Mouse (Mus musculus) left cerebral cortex, adult 9 months (tissue): ENCODE measurements around the gene Akap5.

Experiments used
- DNase-seq, 2 experiments: peaks; one replicate each; pipeline ENCODE4 v3.0.0; 2022; ENCODE audit warnings: low spot score in 2 of 2

Gene Akap5

DNA sequence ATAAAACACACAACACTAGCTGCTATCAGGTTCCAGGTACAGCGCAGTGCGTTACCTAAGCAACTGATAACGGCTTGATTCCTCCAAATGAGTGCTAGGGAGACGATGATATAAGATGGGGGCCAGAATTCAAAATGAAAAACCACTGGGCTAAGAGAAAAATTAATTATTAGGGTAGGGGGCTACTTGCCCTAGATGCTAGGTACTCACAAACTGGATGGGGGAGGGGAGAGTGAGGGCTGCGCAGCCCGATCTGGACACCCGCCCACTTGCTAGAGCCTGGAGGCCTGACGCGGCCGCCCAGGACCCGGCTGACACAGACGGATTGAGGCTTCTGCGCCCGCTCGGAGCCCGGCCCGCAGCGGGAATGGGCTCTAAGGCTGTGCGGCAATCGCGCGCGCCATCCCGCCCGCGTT lies 44.1 kb downstream of the Akap5 start:
- no peak for DNase-seq

DNA sequence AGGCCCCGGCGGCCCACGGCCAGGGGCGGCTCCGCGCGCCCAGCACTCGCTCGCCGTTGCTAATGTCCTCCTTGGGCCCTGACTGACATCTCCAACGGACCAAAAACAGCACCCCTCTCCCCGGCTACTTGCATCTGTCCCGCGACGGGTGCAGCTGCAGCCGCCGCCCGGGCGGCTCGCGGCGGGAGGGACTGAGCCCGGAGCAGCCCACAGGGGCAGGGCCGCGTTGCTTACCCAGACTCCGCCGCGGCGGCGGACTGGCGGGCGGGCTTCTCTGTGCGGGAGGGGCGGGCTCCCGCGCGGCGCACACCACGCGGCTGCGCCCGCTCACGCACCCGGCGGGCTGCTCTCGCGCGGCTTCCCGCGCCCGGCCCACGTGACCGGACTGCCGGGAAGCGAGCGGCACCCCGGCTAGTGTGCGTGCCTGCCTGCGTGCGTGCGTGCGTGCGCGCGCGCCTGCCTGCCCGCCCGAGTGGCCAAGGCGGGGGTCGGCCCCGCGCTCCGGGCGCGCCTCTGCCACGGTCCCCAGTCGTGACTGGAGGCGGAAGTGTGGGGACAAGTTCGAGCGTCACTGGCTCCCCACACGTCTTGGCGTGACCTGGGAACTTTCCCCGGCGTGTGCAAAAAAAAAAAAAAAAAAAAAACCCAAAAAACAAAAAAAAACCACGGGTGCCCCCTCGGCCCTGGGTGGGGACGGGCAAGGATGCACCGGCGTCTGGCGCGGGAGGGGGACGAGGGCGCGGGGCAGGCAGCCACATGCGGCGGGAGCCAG lies 44.7 kb downstream of the Akap5 start, which contains the start of gene Zbtb25:
Gene Zbtb25, minus strand, starts transcription at position 397 of the 772 bp plus-strand sequence.
- DNase-seq, result peak; percentile 85 to 87

DNA sequence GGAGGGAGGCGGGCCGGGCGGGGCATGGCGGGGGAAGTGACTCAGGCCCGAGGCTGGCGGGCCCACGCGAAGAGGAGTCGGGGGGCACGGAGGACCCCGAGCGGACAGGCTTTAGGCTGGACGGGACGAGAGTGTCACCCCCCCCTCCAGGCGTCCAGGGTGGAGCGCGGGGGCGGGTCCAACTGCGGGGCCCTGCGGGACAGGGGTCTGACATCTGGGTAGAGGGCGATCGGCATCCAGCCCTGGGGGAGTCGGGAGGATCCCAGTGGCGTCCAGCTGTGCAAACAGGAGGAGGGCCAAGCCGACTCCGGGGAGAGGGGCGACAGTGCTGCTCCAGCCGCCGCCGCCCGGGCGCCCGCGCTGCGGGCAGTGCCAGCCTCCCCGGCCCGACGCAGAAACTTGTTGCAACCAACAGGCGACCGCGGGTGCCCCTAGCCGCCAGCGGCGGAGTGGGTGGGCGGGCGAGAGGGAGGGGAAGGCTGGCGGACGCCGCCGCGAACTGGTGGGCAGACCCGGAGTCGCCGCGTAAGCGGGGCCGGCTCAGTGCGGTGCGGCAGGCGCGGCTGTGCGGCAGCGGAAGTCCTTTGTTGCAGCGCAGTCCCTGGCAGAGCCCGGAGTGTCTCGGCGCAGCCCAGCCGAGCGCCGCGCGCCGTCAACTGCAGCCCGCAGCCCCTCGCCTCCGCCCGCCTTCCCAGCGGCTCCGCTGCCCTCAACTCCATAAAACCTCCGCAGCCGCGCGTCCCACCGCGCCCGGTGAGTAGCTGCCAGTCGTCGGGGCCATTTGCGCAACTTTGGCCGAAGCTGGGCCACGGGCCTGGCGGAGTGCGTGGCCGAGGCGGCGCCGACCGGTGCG lies 45.5 kb downstream of the Akap5 start, which contains the start of gene Zbtb1:
Gene Zbtb1, plus strand, starts transcription at position 289 of the 853 bp plus-strand sequence.
- peak in 1 of 2 experiments; percentile 82 for DNase-seq

DNA sequence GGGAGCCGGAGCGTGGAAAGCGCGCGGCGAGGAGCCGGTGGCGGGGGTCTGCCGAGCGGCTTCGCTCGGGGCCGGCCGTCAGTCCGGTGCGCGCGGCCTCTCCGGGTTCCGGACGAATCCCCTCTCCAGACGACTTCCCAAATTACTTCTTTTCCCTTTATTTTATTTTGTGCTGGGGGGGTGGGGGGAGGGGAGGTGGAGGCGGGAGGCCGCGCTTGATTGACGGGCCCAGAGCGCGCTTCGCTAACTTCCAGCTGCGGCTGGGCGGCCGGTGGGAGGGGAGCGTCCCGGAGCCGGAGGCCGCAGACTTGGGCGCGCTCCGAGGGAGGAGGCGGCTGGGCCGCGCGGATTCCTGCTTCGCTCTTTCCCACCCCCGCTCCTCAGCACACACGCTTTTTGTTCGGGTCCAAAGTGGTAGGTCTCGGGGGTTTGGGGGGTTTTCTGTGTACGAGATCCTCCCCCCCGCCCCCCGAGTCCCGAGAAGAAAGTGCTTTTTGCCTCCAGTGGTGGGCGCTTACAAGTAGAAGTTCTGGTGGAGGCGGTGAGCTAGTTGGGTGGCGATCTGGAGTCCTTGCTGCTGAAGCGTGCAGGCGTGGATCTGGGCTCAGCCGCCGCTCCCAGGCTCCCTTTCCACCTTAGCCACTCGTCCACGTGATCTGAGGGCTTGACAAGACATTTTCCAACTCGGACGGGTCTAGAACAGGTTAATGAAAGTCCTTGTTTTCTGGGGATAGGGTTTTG lies 46.3 kb downstream of the Akap5 start:
- peak in 1 of 2 experiments; percentile 45 for DNase-seq

- no peak for DNase-seq
These were observed 47.4 kb downstream of the Akap5 start for GRCm38 (mm10) chr12:76372046-76372445.

DNA sequence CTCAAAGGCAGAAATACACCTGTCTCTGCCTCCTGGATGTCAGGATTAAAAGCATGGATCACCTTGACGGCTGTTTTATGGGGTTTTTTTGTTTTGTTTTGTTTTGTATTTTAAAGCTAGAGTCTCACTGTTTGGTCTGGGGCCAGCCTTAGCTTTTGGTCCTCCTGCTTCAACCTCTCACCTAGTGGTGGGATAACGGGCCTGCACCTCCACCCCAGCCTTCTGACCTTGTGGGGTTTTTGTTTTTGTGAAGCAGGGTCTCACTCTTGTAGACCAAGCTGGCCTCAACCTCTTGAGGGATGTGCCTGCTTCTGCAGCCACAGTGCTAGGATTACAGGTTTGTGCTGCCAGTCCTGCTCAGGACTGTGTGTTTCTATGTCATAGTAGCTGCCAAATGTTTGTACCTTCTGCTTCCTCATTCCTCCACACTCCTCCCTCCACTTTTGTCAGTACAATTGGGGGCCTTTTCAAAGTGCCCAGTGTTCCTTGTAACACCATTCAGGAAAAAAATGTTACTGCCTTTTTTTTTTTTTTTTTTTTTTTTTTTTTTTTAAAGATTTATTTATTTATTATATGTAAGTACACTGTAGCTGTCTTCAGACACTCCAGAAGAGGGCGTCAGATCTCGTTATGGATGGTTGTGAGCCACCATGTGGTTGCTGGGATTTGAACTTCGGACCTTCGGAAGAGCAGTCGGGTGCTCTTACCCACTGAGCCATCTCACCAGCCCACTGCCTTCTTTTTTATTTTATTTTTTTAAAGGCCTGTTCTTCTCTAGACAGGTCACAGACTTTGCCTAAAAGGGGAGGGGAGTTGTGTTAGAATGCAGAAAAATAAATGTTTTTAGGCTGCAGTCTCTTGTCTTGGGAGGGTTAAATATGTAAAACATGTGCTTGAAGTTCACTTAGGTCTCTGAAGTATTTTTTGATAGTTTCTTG lies 48.5 kb downstream of the Akap5 start:
- DNase-seq, result no peak

DNA sequence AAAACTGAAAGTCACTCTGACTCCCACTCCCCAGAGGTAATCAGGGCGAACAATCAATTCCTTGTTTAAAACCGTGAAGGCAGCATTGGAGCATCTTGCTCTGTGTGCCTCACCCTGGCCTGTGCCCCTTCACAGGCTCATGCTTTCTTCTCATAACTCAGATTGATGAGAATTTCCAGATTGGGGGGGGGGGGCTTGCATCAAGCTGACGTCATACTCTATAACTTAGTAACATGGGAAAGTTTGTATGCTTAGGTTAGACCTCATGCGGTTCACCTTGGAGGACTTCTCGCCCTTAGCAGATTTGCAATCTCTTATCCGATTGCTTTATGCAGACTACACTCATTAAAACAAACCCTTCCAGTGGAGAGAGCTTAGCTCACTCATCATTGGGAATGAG lies 49.3 kb downstream of the Akap5 start:
- no peak for DNase-seq

GRCm38 (mm10) chr12:76374911-76375310 lies 50.2 kb downstream of the Akap5 start:
- DNase-seq, result no peak

GRCm38 (mm10) chr12:76375506-76375905 lies 50.8 kb downstream of the Akap5 start:
- no peak for DNase-seq

DNA sequence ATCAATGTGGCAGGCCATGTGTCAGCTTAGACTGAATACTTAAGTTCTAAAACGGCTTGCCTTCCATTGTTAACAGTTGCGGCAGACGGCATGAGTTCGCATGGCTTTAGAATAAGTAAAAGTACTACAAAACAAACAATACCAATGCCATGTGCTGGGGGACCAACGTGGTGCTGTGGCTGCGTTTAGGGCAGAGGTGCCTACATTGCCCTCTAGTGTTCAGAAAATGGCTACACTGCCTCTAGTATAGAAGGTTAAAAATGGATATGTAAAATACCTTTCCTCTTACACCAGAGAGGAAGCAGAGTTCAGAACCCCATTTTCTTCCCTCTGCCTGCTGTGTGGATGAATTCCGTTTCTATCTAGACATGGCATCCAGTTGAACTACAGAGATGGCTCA lies 52.0 kb downstream of the Akap5 start:
- no peak for DNase-seq

- no peak for DNase-seq
These were observed 52.4 kb downstream of the Akap5 start for GRCm38 (mm10) chr12:76377059-76377458.

- no peak for DNase-seq
These were observed 53.0 kb downstream of the Akap5 start for GRCm38 (mm10) chr12:76377726-76378125.

DNA sequence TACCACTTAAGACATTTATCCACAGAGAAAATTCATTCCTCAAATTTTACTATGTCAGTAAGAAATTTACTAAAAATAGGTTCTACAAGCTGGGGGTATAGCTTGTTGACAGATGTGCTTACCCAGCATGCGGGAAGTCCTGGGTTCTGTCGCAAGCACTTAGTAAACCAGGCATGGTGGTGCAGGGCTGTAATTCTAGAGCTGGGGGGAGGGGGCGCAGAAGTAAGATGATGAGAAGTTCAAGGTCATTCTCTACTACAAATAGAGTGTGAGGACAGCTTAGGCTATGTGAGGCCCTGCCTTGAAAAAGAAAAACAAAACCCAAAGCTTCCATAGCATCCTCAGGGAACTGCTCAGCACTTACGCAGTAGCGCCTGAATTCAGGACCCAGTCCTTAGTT lies 53.9 kb downstream of the Akap5 start:
- DNase-seq, result no peak

DNA sequence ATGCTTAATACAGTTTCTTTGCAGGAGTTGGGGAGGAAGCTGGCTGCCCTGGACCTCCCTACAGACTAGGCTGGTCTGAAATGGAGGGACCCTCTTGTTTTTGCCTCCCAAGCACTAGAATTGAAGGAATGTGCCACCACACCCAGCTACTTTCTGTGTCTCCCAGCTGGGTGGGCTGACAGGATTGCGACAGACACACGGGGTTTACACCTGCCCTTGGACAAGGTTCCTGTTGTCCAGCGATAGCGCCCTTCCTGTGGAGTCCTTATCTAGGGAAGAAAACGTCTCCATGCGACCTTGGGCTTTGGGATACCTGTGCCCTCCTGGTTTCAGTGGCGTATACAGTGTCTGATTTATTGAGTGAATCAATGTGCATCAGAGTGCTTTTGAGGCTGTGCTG lies 55.5 kb downstream of the Akap5 start:
- no peak for DNase-seq
